Mouse (Mus musculus): ENCODE measurements around the gene Ebna1bp2.

- TF ChIP-seq POLR2A (IDR thresholded peaks at IDR 0.05; ENCODE audit: borderline replicate concordance, control insufficient read depth, low read depth, low read length) (no peak), CTCF (IDR thresholded peaks at IDR 0.05; ENCODE audit: control insufficient read depth, insufficient read depth, low read length) (peak; percentile 88)
Observed at GRCm38 (mm10) chr4:118576097-118576496, 44.5 kb upstream of the Ebna1bp2 start.
